17 mouse cellular contexts compared by ENCODE assay signal in genomic region chr2:164018910-164019309, GRCm38 (mm10). TPM values are rescaled to one million over a fixed set of nuclear protein-coding genes. Genes with fewer than 3 reads are reported as not detected.
DNase-seq lines count a peak whose midpoint lies in the region; ATAC-seq and TF ChIP-seq lines count a peak whose summit lies in the region.
"Had no signal": no experiment of that assay in that cellular context is flagged by ENCODE, and none has a peak within 500 bp of the region (broad histone marks: within the 10 kb centered on the region; RNA-seq: fewer than 3 reads in every experiment).

No protein-coding gene starts in this region.

- 85% methylated on average over 3 of the region's 3 CpGs for WGBS in cerebellum, adult 2 months
- WGBS in thymus, adult 2 months = 95% methylated on average over 3 of the region's 3 CpGs

- DNase-seq in cerebellum, adult 2 months = no peak
- DNase-seq in cerebellum, postnatal 14 days = no peak
- DNase-seq in layer of hippocampus, adult 2 months (ENCODE audit: low spot score in 2 of 2) = no peak
- DNase-seq in layer of hippocampus, adult 18-20 months (ENCODE audit: low spot score in 2 of 2) = no peak
- DNase-seq in thymus, adult 2 months = no peak
- no peak for DNase-seq in cerebellum, postnatal 25 days
- DNase-seq: adrenal gland, adult 2 months; cerebellum, adult 9-11 months; kidney, postnatal 36 days; lung, postnatal 10 days; thymus, adult 18-20 months had no signal

- TF ChIP-seq CTCF in cerebellum, adult 2 months (IDR thresholded peaks at IDR 0.05; ENCODE audit: borderline replicate concordance, insufficient read depth, low read depth, low read length) = 0 out of 2 replicates have a peak, but pooled peaks have one; percentile 13
- TF ChIP-seq CTCF in layer of hippocampus, adult 2 months (conservative IDR thresholded peaks at IDR 0.05) = peak; percentile 57
- no peak for TF ChIP-seq CTCF in thymus, adult 2 months (IDR thresholded peaks at IDR 0.05; ENCODE audit: borderline replicate concordance, control insufficient read depth, extremely low read depth, insufficient read depth, low read length, poor library complexity)

- H3K4me3 ChIP-seq in cerebellum, adult 2 months (replicated peaks; ENCODE audit: insufficient read depth, low read depth, low read length) = no peak overlapping the region
- H3K4me3 ChIP-seq in layer of hippocampus, adult 2 months = no peak overlapping the region
- H3K4me3 ChIP-seq in thymus, adult 2 months (ENCODE audit: control insufficient read depth, insufficient read depth, low read length) = no peak overlapping the region
- H3K4me3 ChIP-seq: heart, embryonic 10.5 days; neural tube, embryonic 13.5 days had no signal

- no peaks in the 10 kb centered on the region; the same call in 1 of the 2 replicates for H3K4me1 ChIP-seq in cerebellum, adult 2 months (ENCODE audit: control insufficient read depth, insufficient read depth, low read length)
- no peaks in the 10 kb centered on the region for H3K4me1 ChIP-seq in thymus, adult 2 months (replicated peaks; ENCODE audit: control insufficient read depth, insufficient read depth, low read length)
- H3K4me1 ChIP-seq: heart, embryonic 10.5 days; neural tube, embryonic 13.5 days had no signal

- no peak for TF ChIP-seq POLR2A in cerebellum, adult 2 months (IDR thresholded peaks at IDR 0.05; ENCODE audit: borderline replicate concordance, insufficient read depth, low read length)
- TF ChIP-seq POLR2A in thymus, adult 2 months (IDR thresholded peaks at IDR 0.05; ENCODE audit: control insufficient read depth, extremely low read depth, insufficient read depth, low read length, poor library complexity) = no peak

- H3K27ac ChIP-seq in cerebellum, adult 2 months (ENCODE audit: insufficient read depth, low read length) = no peak overlapping the region
- no peak overlapping the region for H3K27ac ChIP-seq in layer of hippocampus, adult 2 months
- no peak overlapping the region for H3K27ac ChIP-seq in thymus, adult 2 months (ENCODE audit: control insufficient read depth, insufficient read depth, low read length)
- H3K27ac ChIP-seq: heart, embryonic 10.5 days; neural tube, embryonic 13.5 days had no signal

- ATAC-seq in CD4-positive, CD25-positive, alpha-beta regulatory T cell, adult 4 months = peak; percentile 37
- ATAC-seq in megakaryocyte progenitor cell, adult 5-6 weeks (replicated peaks; ENCODE audit: poor library complexity) = peak; percentile 45
- ATAC-seq: intestine, embryonic 16.5 days; midbrain, embryonic 16.5 days had no signal

- H3K27me3 ChIP-seq in cerebellum, adult 2 months (ENCODE audit: control insufficient read depth, insufficient read depth, low read length) = no peaks in the 10 kb centered on the region
- H3K27me3 ChIP-seq in thymus, adult 2 months (ENCODE audit: control insufficient read depth, insufficient read depth, low read length) = no peaks in the 10 kb centered on the region
- H3K27me3 ChIP-seq: neural tube, embryonic 13.5 days had no signal

- peaks cover 54% of the 10 kb centered on the region for H3K36me3 ChIP-seq in thymus, adult 2 months (ENCODE audit: control insufficient read depth, insufficient read depth, low read length)

RNA-seq across cellular contexts. Expression of gene Pabpc1l, which starts 6.3 kb away (rescaled TPM):
- 3.1 and 3.2 TPM in 2 replicates for polyA plus RNA-seq in cerebellum, adult 2 months (2012; rRNA removed)
- 1 to 10 TPM; 1.1 to 1.2 TPM for total RNA-seq in layer of hippocampus, adult 2 months (2021)
- under 1 TPM; 0.36 to 0.37 TPM for total RNA-seq in layer of hippocampus, adult 18-20 months (2021)
- polyA plus RNA-seq in CD4-positive, CD25-positive, alpha-beta regulatory T cell, adult 4 months (2017; shearing (Covaris generic)) = 1 to 10 TPM in 1 of 2 experiments, not detected in 1; 4.4 TPM
- total RNA-seq in megakaryocyte progenitor cell, adult 5-6 weeks (2015) = 1.0 and 2.2 TPM in 2 replicates
- total RNA-seq in megakaryocyte progenitor cell, adult 5-6 weeks (2017) = 0.61 and 0.83 TPM in 2 replicates
- polyA plus RNA-seq in thymus, adult 2 months (2012; rRNA removed) = 0.51 and 0.97 TPM in 2 replicates

RNA-seq across cellular contexts. Expression of gene Ywhab, which starts 24.1 kb away (rescaled TPM):
- polyA plus RNA-seq in cerebellum, adult 2 months (2012; rRNA removed) = 231 and 250 TPM in 2 replicates
- total RNA-seq in layer of hippocampus, adult 2 months (2021) = 100 to 1,000 TPM; 520 to 529 TPM
- 100 to 1,000 TPM; 508 to 533 TPM for total RNA-seq in layer of hippocampus, adult 18-20 months (2021)
- polyA plus RNA-seq in CD4-positive, CD25-positive, alpha-beta regulatory T cell, adult 4 months (2017; shearing (Covaris generic)) = 10 to 100 TPM; 66.3 to 88.1 TPM
- 140 and 141 TPM in 2 replicates for total RNA-seq in megakaryocyte progenitor cell, adult 5-6 weeks (2015)
- total RNA-seq in megakaryocyte progenitor cell, adult 5-6 weeks (2017) = 54.8 and 57.9 TPM in 2 replicates
- 39.1 and 42.5 TPM in 2 replicates for polyA plus RNA-seq in thymus, adult 2 months (2012; rRNA removed)

RNA-seq across cellular contexts. Expression of gene Stk4, which starts 51.2 kb away (rescaled TPM):
- polyA plus RNA-seq in cerebellum, adult 2 months (2012; rRNA removed) = 17.1 and 18.7 TPM in 2 replicates
- 10 to 100 TPM; 46.9 to 50.4 TPM for total RNA-seq in layer of hippocampus, adult 2 months (2021)
- total RNA-seq in layer of hippocampus, adult 18-20 months (2021) = 10 to 100 TPM; 44.7 to 47.0 TPM
- polyA plus RNA-seq in CD4-positive, CD25-positive, alpha-beta regulatory T cell, adult 4 months (2017; shearing (Covaris generic)) = 100 to 1,000 TPM; 158 to 175 TPM
- 152 and 189 TPM in 2 replicates for total RNA-seq in megakaryocyte progenitor cell, adult 5-6 weeks (2015)
- 115 and 156 TPM in 2 replicates for total RNA-seq in megakaryocyte progenitor cell, adult 5-6 weeks (2017)
- polyA plus RNA-seq in thymus, adult 2 months (2012; rRNA removed) = 85.1 and 90.1 TPM in 2 replicates

RNA-seq across cellular contexts. Expression of gene Tomm34, which starts 52.1 kb away (rescaled TPM):
- polyA plus RNA-seq in cerebellum, adult 2 months (2012; rRNA removed) = 66.9 and 71.5 TPM in 2 replicates
- 100 to 1,000 TPM; 107 to 108 TPM for total RNA-seq in layer of hippocampus, adult 2 months (2021)
- 100 to 1,000 TPM; 118 to 122 TPM for total RNA-seq in layer of hippocampus, adult 18-20 months (2021)
- polyA plus RNA-seq in CD4-positive, CD25-positive, alpha-beta regulatory T cell, adult 4 months (2017; shearing (Covaris generic)) = 100 to 1,000 TPM; 132 to 139 TPM
- 48.0 and 55.0 TPM in 2 replicates for total RNA-seq in megakaryocyte progenitor cell, adult 5-6 weeks (2015)
- 44.5 and 44.8 TPM in 2 replicates for total RNA-seq in megakaryocyte progenitor cell, adult 5-6 weeks (2017)
- polyA plus RNA-seq in thymus, adult 2 months (2012; rRNA removed) = 83.7 and 93.8 TPM in 2 replicates
